Mouse (Mus musculus) CD4-positive, CD25-positive, alpha-beta regulatory T cell, adult 4 months (primary cell): ENCODE data around the gene Gadd45gip1. TPM values are rescaled to one million over a fixed set of nuclear protein-coding genes. Genes with fewer than 3 reads are reported as not detected.

Experiments
- ATAC-seq: one replicate; pipeline ENCODE4 v1.8.0; 2017
- polyA plus RNA-seq, 2 experiments: library from polyadenylated mRNA; unstranded; fragments of 100-300 nt; shearing (Covaris generic); gene quantifications; one replicate each; pipeline ENCODE4 v1.2.1; 2017

The Gadd45gip1 gene
- polyA plus RNA-seq, 2 experiments from 2014 or later, result 14.3 to 16.4 TPM

GRCm38 (mm10) chr8:84856864-84857441, 25.6 kb downstream of the Gadd45gip1 start, which contains the start of gene Farsa:
Gene Farsa (plus strand): TSS chr8:84856989.
- ATAC-seq, result peak; percentile 99

DNA sequence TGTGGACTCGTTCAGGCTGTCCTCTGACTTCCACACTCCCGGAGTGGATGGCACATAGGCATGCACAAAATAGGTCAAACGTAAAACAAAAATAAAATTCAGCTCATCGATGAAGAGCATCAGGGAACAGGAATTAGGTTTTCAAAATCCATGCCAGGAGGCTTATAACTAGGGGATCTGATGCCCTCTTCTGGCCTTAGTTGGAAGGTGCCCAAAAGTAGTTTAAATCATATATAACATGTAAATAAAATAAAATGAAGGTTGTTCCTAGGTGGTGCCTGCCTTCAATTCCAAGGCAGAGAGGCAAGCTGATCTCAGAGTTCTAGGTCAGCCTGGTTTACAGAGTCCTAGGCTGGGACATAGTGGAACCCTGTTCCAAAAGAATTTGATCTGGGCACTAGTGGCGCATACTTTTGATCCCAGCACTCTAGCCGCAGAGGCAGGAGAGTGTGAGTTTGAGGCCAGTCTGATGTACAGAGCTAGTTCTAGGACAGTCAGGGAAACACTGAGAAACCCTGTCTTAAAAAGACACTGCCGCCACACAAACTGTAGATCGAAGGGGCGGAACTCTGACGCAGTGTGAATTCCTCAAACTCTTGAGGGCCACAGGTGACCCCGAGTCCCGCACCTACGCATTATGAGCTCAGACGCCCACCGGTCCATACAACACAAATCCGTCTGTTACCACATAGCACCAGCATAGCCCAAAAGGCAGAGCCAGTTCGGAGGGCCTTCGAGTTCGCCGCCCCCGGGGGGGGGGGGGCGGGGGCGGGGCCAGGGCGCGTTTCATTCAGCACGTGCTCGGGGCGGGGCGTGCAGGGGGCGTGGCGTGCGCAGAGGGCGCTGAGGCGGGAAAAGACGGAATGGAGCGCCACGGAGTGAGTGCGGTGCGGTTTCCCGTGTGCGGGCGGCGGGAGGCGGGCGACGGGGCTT, 40.3 kb downstream of the Gadd45gip1 start, which contains the start of gene Syce2:
Syce2 (plus strand) TSS at position 736 of the 933 bp plus-strand sequence.
- ATAC-seq, result peak; percentile 76

- no peak for ATAC-seq
Measured at GRCm38 (mm10) chr8:84872309-84872965, 41.1 kb downstream of the Gadd45gip1 start.

DNA sequence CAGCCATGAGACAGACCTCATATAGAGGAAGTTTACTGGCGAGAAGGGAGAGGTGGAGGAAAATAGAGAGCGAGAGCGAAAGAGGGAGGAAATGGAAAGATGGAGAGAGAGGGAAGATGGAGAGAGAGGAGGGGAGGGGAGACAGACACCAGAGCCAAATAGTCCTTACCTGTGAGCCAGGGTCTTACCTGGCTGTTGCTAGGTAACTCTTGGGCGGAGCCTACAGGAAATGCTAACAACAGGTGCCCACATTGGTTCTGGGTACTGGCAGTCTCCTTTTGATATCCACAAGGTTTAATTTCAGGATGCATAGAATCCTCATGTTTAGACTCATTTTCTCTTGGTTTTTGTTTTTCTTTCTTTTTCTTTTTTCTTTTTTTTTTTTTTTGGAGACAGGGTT, 41.7 kb downstream of the Gadd45gip1 start:
- ATAC-seq, result no peak

GRCm38 (mm10) chr8:84874339-84874738, 43.0 kb downstream of the Gadd45gip1 start:
- ATAC-seq, result no peak

- no peak for ATAC-seq
Measured at GRCm38 (mm10) chr8:84877297-84878035, 46.1 kb downstream of the Gadd45gip1 start.

GRCm38 (mm10) chr8:84878915-84879314, 47.6 kb downstream of the Gadd45gip1 start:
- ATAC-seq, result no peak

- ATAC-seq, result no peak
Measured at GRCm38 (mm10) chr8:84884728-84885127, 53.4 kb downstream of the Gadd45gip1 start.

Other genes with a start within 250 kb of the Gadd45gip1 start
- 10 to 100 TPM; 39.5 to 42.6 TPM for gene Ier2, start 168.7 kb upstream of the Gadd45gip1 start, polyA plus RNA-seq
- 10 to 100 TPM; 45.0 to 60.3 TPM for gene Trmt1, start 145.2 kb upstream of the Gadd45gip1 start, polyA plus RNA-seq
- 1 to 10 TPM; 8.1 to 9.1 TPM for gene Nacc1, start 143.7 kb upstream of the Gadd45gip1 start, polyA plus RNA-seq
- 1 to 10 TPM; 2.0 to 2.6 TPM for gene Lyl1, start 130.1 kb upstream of the Gadd45gip1 start, polyA plus RNA-seq
- gene G430095P16Rik, start 108.5 kb upstream of the Gadd45gip1 start, polyA plus RNA-seq, result 10 to 100 TPM; 24.3 to 28.6 TPM
- gene Nfix, start 31.2 kb upstream of the Gadd45gip1 start, polyA plus RNA-seq, result 1 to 10 TPM; 2.8 to 7.2 TPM
- 1 to 10 TPM; 4.9 to 7.6 TPM for gene Dand5, start 8.7 kb upstream of the Gadd45gip1 start, polyA plus RNA-seq
- gene Rad23a, start 9.1 kb downstream of the Gadd45gip1 start, polyA plus RNA-seq, result 100 to 1,000 TPM; 139 to 160 TPM
- 100 to 1,000 TPM; 250 to 281 TPM for gene Calr, start 15.4 kb downstream of the Gadd45gip1 start, polyA plus RNA-seq
- gene Farsa, start 25.5 kb downstream of the Gadd45gip1 start, polyA plus RNA-seq, result 100 to 1,000 TPM in 1 of 2 experiments, 10 to 100 TPM in 1; 67.4 to 122 TPM
- 1 to 10 TPM; 6.5 to 9.0 TPM for gene Syce2, start 40.6 kb downstream of the Gadd45gip1 start, polyA plus RNA-seq
- gene Gcdh, start 62.4 kb downstream of the Gadd45gip1 start, polyA plus RNA-seq, result 10 to 100 TPM; 21.5 to 32.7 TPM
- gene Klf1, start 70.4 kb downstream of the Gadd45gip1 start, polyA plus RNA-seq, result under 1 TPM in 1 of 2 experiments, not detected in 1; 0.22 TPM
- gene Dnase2a, start 77.0 kb downstream of the Gadd45gip1 start, polyA plus RNA-seq, result 10 to 100 TPM; 25.7 to 29.7 TPM
- 1 to 10 TPM; 1.2 to 1.3 TPM for gene Mast1, start 105.8 kb downstream of the Gadd45gip1 start, polyA plus RNA-seq
- gene Rtbdn, start 115.5 kb downstream of the Gadd45gip1 start, polyA plus RNA-seq, result not detected
- not detected for gene Gm49661, start 137.9 kb downstream of the Gadd45gip1 start, polyA plus RNA-seq
- 100 to 1,000 TPM; 213 to 298 TPM for gene Prdx2, start 138.1 kb downstream of the Gadd45gip1 start, polyA plus RNA-seq
- 100 to 1,000 TPM in 1 of 2 experiments, 10 to 100 TPM in 1; 78.9 to 109 TPM for gene Rnaseh2a, start 138.2 kb downstream of the Gadd45gip1 start, polyA plus RNA-seq
- gene Junb, start 147.2 kb downstream of the Gadd45gip1 start, polyA plus RNA-seq, result 10 to 100 TPM; 18.9 to 29.4 TPM
- 1 to 10 TPM; 4.2 to 5.6 TPM for gene Hook2, start 159.1 kb downstream of the Gadd45gip1 start, polyA plus RNA-seq
- gene Best2, start 183.0 kb downstream of the Gadd45gip1 start, polyA plus RNA-seq, result not detected
- gene Asna1, start 193.8 kb downstream of the Gadd45gip1 start, polyA plus RNA-seq, result 10 to 100 TPM; 53.8 to 73.8 TPM
- gene Trir, start 195.3 kb downstream of the Gadd45gip1 start, polyA plus RNA-seq, result 10 to 100 TPM; 15.5 to 28.1 TPM
- gene Tnpo2, start 205.4 kb downstream of the Gadd45gip1 start, polyA plus RNA-seq, result 10 to 100 TPM; 15.0 to 30.1 TPM
- gene Fbxw9, start 228.5 kb downstream of the Gadd45gip1 start, polyA plus RNA-seq, result 1 to 10 TPM; 3.2 to 4.9 TPM
- gene Gm5741, start 236.5 kb downstream of the Gadd45gip1 start, polyA plus RNA-seq, result 1 to 10 TPM; 1.1 to 3.6 TPM
- 10 to 100 TPM; 42.7 to 45.0 TPM for gene Dhps, start 240.2 kb downstream of the Gadd45gip1 start, polyA plus RNA-seq
- 100 to 1,000 TPM; 130 to 136 TPM for gene Wdr83os, start 249.2 kb downstream of the Gadd45gip1 start, polyA plus RNA-seq
- gene Wdr83, start 249.8 kb downstream of the Gadd45gip1 start, polyA plus RNA-seq, result 10 to 100 TPM; 41.0 to 56.0 TPM